Mouse (Mus musculus): Measurements from ENCODE around the gene Dglucy.

- no peak for TF ChIP-seq POLR2A (IDR thresholded peaks at IDR 0.05; ENCODE audit: borderline replicate concordance, low read depth, low read length)
- no peak for TF ChIP-seq CTCF (IDR thresholded peaks at IDR 0.05; ENCODE audit: low read depth, low read length)
Measured at GRCm38 (mm10) chr12:100785344-100785743, 6.5 kb downstream of the Dglucy start.
